Mouse (Mus musculus): Measurements from ENCODE around the gene Egfr.

DNA sequence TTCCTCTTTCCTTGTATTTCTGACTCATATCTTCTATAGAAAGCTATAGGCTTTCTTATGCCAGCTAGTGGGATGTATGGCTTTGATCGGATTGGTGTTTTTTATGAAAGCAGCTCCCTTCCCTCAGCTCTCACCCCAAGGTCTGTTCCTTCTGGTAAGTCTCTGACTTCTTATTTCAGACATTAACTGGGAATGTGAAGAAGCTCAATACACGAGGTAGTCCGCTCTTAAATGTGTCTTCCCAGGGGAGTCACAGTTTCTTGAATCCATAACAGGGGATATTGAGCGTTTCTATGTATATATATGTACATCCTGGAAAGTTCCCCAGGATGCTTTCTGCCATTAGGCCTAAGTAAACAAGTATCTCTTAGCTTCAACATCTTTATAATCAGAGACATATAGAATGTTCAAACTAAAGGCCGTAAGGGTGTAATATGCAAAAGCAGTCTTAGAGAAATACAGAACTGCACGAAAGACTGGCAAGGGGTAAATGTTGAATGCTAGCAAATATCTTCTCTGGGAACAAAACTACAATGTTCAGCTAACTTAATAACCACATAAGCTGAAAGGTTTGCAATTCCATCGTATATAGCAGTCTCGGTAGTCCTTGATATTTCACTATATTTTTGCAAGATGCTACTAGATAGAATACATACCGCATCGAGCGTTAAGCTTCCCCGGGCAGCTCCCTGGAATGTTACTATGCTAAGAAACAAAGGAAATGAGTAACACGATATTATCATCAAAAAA, 198.4 kb downstream of the Egfr start:
- no peak for TF ChIP-seq POLR2A (IDR thresholded peaks at IDR 0.05; ENCODE audit: borderline replicate concordance, extremely low read depth, low read depth, low read length)
- no peak for TF ChIP-seq CTCF (IDR thresholded peaks at IDR 0.05; ENCODE audit: insufficient read depth, low read length)

Measured in lung, adult 2 months (tissue).